Mouse (Mus musculus) small intestine, adult 2 months (tissue): ENCODE data around the gene Nrg3.

Experiments used
- CTCF ChIP-seq: fragments of 200-500 bp; IDR thresholded peaks from 2 replicates; pipeline ENCODE4 v1.5.1; 2012; ENCODE audit warnings: low read depth, mild to moderate bottlenecking, control low read depth, inconsistent platforms, low read length, moderate library complexity, mixed read lengths; ENCODE audit not compliant: insufficient replicate concordance, insufficient read length; ENCODE audit errors: extremely low read depth
- POLR2A ChIP-seq: fragments of 200-500 bp; IDR thresholded peaks from 2 replicates; pipeline ENCODE4 v1.6.1; 2012; ENCODE audit warnings: low read depth, mild to moderate bottlenecking, control low read depth, inconsistent platforms, low read length, moderate library complexity

DNA sequence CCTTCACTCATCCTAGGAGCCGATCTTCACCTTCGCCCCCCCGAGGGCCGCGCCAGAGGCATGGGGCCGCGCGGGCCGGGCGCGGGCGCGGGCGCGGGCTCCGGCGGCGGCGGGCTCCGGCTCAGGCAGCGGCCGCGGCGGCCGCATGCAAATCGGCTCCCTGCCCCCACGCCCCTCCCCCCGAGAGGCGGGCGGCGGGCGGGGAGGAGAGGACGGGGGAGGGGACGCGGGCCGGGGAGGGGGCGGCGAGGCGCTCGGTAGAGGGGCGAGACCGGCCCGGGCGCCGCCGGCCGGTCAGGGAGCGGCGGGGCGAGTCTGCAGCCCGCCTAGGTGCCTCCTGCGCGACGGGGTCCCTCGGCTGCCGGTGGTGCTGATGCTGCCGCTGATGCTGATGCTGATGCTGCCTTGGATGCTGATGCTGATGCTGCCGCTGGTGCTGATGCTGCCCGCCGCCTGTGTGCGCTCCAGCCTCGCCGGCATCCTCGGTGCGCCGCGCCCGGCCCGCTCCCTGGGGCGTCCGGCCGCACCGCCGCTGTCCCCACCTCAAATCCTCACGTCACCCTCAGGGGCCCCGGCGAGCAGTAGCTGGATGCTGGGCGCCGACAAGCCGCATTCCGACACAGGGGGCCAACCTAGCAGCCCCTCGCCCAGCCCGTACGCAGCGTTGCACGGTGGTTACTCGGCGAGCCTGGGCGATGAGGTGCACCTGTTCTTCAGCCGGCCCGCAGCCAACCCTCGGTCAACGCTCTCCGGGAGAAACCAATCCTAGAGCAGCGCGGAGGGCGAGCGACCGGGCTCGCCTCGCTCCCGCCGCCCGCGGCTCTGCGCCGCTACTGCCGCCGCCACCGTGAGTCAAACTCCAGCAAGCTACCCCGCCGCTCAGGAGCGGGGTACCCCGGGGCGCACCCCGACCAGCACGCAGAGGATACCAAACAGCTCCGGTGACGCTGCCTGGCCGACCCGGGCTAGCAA is at the start of gene Nrg3:
- TF ChIP-seq CTCF, result no peak
- no peak for TF ChIP-seq POLR2A
